Mouse (Mus musculus): ENCODE results near the gene Rcn3. TPM values are rescaled to one million over a fixed set of nuclear protein-coding genes. Genes with fewer than 3 reads are reported as not detected.

Gene Rcn3
- polyA plus RNA-seq, 1 experiment from 2014 or later = 339 TPM

DNA sequence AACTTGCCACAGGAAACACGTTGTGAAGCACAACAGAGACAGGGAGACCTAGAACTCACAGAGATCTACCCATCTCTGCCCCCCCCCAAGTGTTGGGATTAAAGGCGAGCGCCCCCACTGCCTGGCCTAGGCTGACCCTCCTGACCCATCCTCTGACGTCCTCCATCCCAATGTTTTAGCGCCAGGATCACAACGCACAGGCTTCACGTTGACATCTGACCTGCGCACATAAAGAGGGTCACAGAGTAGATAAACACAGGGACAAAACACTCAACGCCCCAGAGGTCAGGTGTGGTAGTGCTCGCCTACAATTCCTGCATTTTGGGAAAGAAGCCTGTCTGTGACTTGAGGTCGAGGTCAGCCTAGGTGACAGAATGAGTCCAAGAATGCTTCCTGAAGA, 55.3 kb downstream of the Rcn3 start:
- H3K36me3 ChIP-seq (ENCODE audit: control insufficient read depth, insufficient read depth, low read length) = peaks cover 79% of the 10 kb centered on the region
- no peaks in the 10 kb centered on the region for H3K4me1 ChIP-seq (ENCODE audit: control insufficient read depth, insufficient read depth, low read length)
- no peak overlapping the region for H3K9ac ChIP-seq (ENCODE audit: low read depth, low read length)
- no peak overlapping the region for H3K4me2 ChIP-seq
- WGBS (ENCODE audit: insufficient replicate concordance) = 85% methylated on average over 11 of the region's 11 CpGs
- H3K27me3 ChIP-seq (ENCODE audit: control insufficient read depth, insufficient read depth, low read length) = no peaks in the 10 kb centered on the region
- no peak overlapping the region for H3K27ac ChIP-seq (ENCODE audit: low read depth, low read length)
- no peaks in the 10 kb centered on the region for H3K9me3 ChIP-seq (replicated peaks; ENCODE audit: control insufficient read depth, low read length)
- H3K4me3 ChIP-seq (ENCODE audit: low read depth, low read length) = no peak overlapping the region
- no peak for ATAC-seq (replicated peaks; ENCODE audit: insufficient number of reproducible peaks, low FRiP score, low TSS enrichment)

DNA sequence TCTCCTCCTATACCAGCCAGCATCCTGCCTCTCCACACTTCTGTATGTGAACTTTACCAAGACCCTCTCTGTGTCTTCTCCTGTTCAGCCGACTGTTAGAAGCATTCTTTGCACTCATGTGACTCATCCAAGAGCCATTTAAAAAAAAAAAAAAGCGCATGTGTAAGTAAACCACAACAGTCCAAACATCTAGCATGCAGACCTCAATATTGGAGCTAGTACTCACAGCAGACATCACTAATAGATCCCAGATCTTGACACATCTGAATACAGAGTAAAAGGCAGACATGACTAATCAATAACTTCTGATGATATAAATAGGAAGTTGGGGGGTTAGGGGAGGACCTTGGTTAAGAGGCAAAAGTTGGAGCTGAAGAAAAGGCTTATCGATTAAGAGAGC, 56.4 kb downstream of the Rcn3 start:
- peaks cover 82% of the 10 kb centered on the region for H3K36me3 ChIP-seq (ENCODE audit: control insufficient read depth, insufficient read depth, low read length)
- ATAC-seq (replicated peaks; ENCODE audit: insufficient number of reproducible peaks, low FRiP score, low TSS enrichment) = no peak
- WGBS (ENCODE audit: insufficient replicate concordance) = 82% methylated on average over 3 of the region's 3 CpGs
- H3K4me1 ChIP-seq (ENCODE audit: control insufficient read depth, insufficient read depth, low read length) = no peaks in the 10 kb centered on the region
- no peak overlapping the region for H3K4me3 ChIP-seq (ENCODE audit: low read depth, low read length)
- no peaks in the 10 kb centered on the region for H3K27me3 ChIP-seq (ENCODE audit: control insufficient read depth, insufficient read depth, low read length)
- no peak overlapping the region for H3K4me2 ChIP-seq
- no peaks in the 10 kb centered on the region for H3K9me3 ChIP-seq (replicated peaks; ENCODE audit: control insufficient read depth, low read length)
- H3K9ac ChIP-seq (ENCODE audit: low read depth, low read length) = no peak overlapping the region
- H3K27ac ChIP-seq (ENCODE audit: low read depth, low read length) = no peak overlapping the region

DNA sequence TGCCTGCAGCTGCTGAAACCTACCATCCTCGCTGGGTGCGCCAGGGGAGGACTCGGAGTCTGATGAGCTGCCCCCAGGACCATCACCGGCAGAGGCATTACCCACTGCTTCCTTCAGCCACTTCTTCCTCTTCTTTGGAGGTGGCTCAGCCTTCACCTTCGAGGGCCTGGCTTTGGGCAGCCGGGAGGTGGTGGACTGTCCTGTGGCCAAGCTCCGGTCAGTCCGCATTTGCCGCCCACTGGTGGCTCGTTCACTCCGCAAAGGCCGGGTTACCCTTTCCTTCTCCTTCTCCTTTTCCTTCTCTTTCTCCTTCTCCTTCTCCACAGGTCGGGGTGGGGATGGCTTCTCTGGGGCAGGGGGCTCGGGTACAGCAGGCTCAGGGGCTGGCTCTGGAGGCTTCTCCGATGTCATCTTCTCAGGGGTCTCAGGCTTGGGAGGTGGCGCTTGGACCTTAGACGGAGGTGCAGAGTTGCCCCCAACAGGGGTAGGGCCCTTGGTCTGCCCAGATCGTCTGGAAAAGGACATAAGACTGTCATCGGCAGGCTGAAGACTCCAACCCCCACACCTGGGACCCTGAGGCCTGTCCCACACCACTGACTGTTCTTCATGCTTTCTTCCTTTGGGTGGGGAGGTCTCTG, 58.2 kb downstream of the Rcn3 start:
- ATAC-seq (replicated peaks; ENCODE audit: insufficient number of reproducible peaks, low FRiP score, low TSS enrichment) = no peak
- peaks cover 78% of the 10 kb centered on the region for H3K36me3 ChIP-seq (ENCODE audit: control insufficient read depth, insufficient read depth, low read length)
- no peak overlapping the region for H3K4me2 ChIP-seq
- H3K9me3 ChIP-seq (replicated peaks; ENCODE audit: control insufficient read depth, low read length) = no peaks in the 10 kb centered on the region
- H3K4me1 ChIP-seq (ENCODE audit: control insufficient read depth, insufficient read depth, low read length) = no peaks in the 10 kb centered on the region
- H3K9ac ChIP-seq (ENCODE audit: low read depth, low read length) = no peak overlapping the region
- H3K4me3 ChIP-seq (ENCODE audit: low read depth, low read length) = no peak overlapping the region
- 89% methylated on average over 19 of the region's 19 CpGs for WGBS (ENCODE audit: insufficient replicate concordance)
- H3K27ac ChIP-seq (ENCODE audit: low read depth, low read length) = no peak overlapping the region
- H3K27me3 ChIP-seq (ENCODE audit: control insufficient read depth, insufficient read depth, low read length) = no peaks in the 10 kb centered on the region

MicroRNA genes within 50 kb of the gene (microRNA counts, 519-probe panel; counts per million panel counts)
- microRNA mmu-miR-150 = 32.2 counts per million

Small RNA genes within 50 kb of the gene (microRNA-seq; reads per million reads assigned to microRNA genes)
- 16.1 reads per million, percentile 48 among the genes with 10 or more reads in this experiment for gene Mir150 (ENCODE audit: borderline number of aligned reads)
- 112 reads per million, percentile 65 among the genes with 10 or more reads in this experiment for gene Mir5121 (ENCODE audit: borderline number of aligned reads)

Other genes with a start within 250 kb of the Rcn3 start
- 38.6 and 53.9 TPM in 2 replicates for gene Akt1s1, start 243.2 kb downstream of the Rcn3 start, polyA plus RNA-seq (2014; fragmentation: Nextera tagmentation; extraction: Ambion mirVana)
- 48.2 and 49.2 TPM in 2 replicates for gene Tbc1d17, start 243.1 kb downstream of the Rcn3 start, polyA plus RNA-seq (2014; fragmentation: Nextera tagmentation; extraction: Ambion mirVana)
- gene Pnkp, start 235.1 kb downstream of the Rcn3 start, polyA plus RNA-seq (2014; fragmentation: Nextera tagmentation; extraction: Ambion mirVana) = 18.9 and 19.2 TPM in 2 replicates
- gene Ptov1, start 222.4 kb downstream of the Rcn3 start, polyA plus RNA-seq (2014; fragmentation: Nextera tagmentation; extraction: Ambion mirVana) = 205 and 218 TPM in 2 replicates
- 47.3 and 51.9 TPM in 2 replicates for gene Med25, start 199.5 kb downstream of the Rcn3 start, polyA plus RNA-seq (2014; fragmentation: Nextera tagmentation; extraction: Ambion mirVana)
- 12.2 and 12.8 TPM in 2 replicates for gene Fuz, start 196.1 kb downstream of the Rcn3 start, polyA plus RNA-seq (2014; fragmentation: Nextera tagmentation; extraction: Ambion mirVana)
- 69.1 and 77.3 TPM in 2 replicates for gene Ap2a1, start 162.7 kb downstream of the Rcn3 start, polyA plus RNA-seq (2014; fragmentation: Nextera tagmentation; extraction: Ambion mirVana)
- not detected in 2 replicates for gene Tsks, start 149.0 kb downstream of the Rcn3 start, polyA plus RNA-seq (2014; fragmentation: Nextera tagmentation; extraction: Ambion mirVana)
- 10.0 and 10.5 TPM in 2 replicates for gene Cpt1c, start 117.4 kb downstream of the Rcn3 start, polyA plus RNA-seq (2014; fragmentation: Nextera tagmentation; extraction: Ambion mirVana)
- gene Prmt1, start 105.7 kb downstream of the Rcn3 start, polyA plus RNA-seq (2014; fragmentation: Nextera tagmentation; extraction: Ambion mirVana) = 179 and 194 TPM in 2 replicates
- gene Irf3, start 94.6 kb downstream of the Rcn3 start, polyA plus RNA-seq (2014; fragmentation: Nextera tagmentation; extraction: Ambion mirVana) = 57.3 and 61.4 TPM in 2 replicates
- 41.0 and 43.2 TPM in 2 replicates for gene Bcl2l12, start 93.5 kb downstream of the Rcn3 start, polyA plus RNA-seq (2014; fragmentation: Nextera tagmentation; extraction: Ambion mirVana)
- gene Scaf1, start 75.9 kb downstream of the Rcn3 start, polyA plus RNA-seq (2014; fragmentation: Nextera tagmentation; extraction: Ambion mirVana) = 37.9 and 42.5 TPM in 2 replicates
- gene Rras, start 74.3 kb downstream of the Rcn3 start, polyA plus RNA-seq (2014; fragmentation: Nextera tagmentation; extraction: Ambion mirVana) = 74.4 and 76.1 TPM in 2 replicates
- 7.9 and 12.1 TPM in 2 replicates for gene Prr12, start 39.3 kb downstream of the Rcn3 start, polyA plus RNA-seq (2014; fragmentation: Nextera tagmentation; extraction: Ambion mirVana)
- 54.2 and 58.9 TPM in 2 replicates for gene Nosip, start 29.8 kb downstream of the Rcn3 start, polyA plus RNA-seq (2014; fragmentation: Nextera tagmentation; extraction: Ambion mirVana)
- gene Prrg2, start 29.5 kb downstream of the Rcn3 start, polyA plus RNA-seq (2014; fragmentation: Nextera tagmentation; extraction: Ambion mirVana) = 11.7 and 13.3 TPM in 2 replicates
- gene Fcgrt, start 11.6 kb upstream of the Rcn3 start, polyA plus RNA-seq (2014; fragmentation: Nextera tagmentation; extraction: Ambion mirVana) = 15.1 and 20.5 TPM in 2 replicates
- 1,168 and 1,305 TPM in 2 replicates for gene Rps11, start 32.2 kb upstream of the Rcn3 start, polyA plus RNA-seq (2014; fragmentation: Nextera tagmentation; extraction: Ambion mirVana)
- gene Rpl13a, start 36.5 kb upstream of the Rcn3 start, polyA plus RNA-seq (2014; fragmentation: Nextera tagmentation; extraction: Ambion mirVana) = 981 and 1,056 TPM in 2 replicates
- gene Gm45713, start 44.0 kb upstream of the Rcn3 start, polyA plus RNA-seq (2014; fragmentation: Nextera tagmentation; extraction: Ambion mirVana) = 0.21 TPM in 2 replicates
- 1.6 and 2.5 TPM in 2 replicates for gene Flt3l, start 44.2 kb upstream of the Rcn3 start, polyA plus RNA-seq (2014; fragmentation: Nextera tagmentation; extraction: Ambion mirVana)
- gene Pih1d1, start 62.1 kb upstream of the Rcn3 start, polyA plus RNA-seq (2014; fragmentation: Nextera tagmentation; extraction: Ambion mirVana) = 99.1 and 99.6 TPM in 2 replicates
- 28.7 and 28.9 TPM in 2 replicates for gene Aldh16a1, start 62.4 kb upstream of the Rcn3 start, polyA plus RNA-seq (2014; fragmentation: Nextera tagmentation; extraction: Ambion mirVana)
- 3.0 and 3.7 TPM in 2 replicates for gene Slc17a7, start 71.7 kb upstream of the Rcn3 start, polyA plus RNA-seq (2014; fragmentation: Nextera tagmentation; extraction: Ambion mirVana)
- not detected in 2 replicates for gene Gfy, start 87.3 kb upstream of the Rcn3 start, polyA plus RNA-seq (2014; fragmentation: Nextera tagmentation; extraction: Ambion mirVana)
- gene Pth2, start 88.8 kb upstream of the Rcn3 start, polyA plus RNA-seq (2014; fragmentation: Nextera tagmentation; extraction: Ambion mirVana) = 0.68 TPM in 1 of 2 replicates, not detected in the other
- 0.39 and 0.70 TPM in 2 replicates for gene Ccdc155, start 112.7 kb upstream of the Rcn3 start, polyA plus RNA-seq (2014; fragmentation: Nextera tagmentation; extraction: Ambion mirVana)
- gene Dkkl1, start 119.9 kb upstream of the Rcn3 start, polyA plus RNA-seq (2014; fragmentation: Nextera tagmentation; extraction: Ambion mirVana) = 1.9 and 2.4 TPM in 2 replicates
- 129 and 131 TPM in 2 replicates for gene Tead2, start 123.5 kb upstream of the Rcn3 start, polyA plus RNA-seq (2014; fragmentation: Nextera tagmentation; extraction: Ambion mirVana)
- 2.1 and 2.2 TPM in 2 replicates for gene Cd37, start 146.9 kb upstream of the Rcn3 start, polyA plus RNA-seq (2014; fragmentation: Nextera tagmentation; extraction: Ambion mirVana)
- gene Slc6a16, start 148.9 kb upstream of the Rcn3 start, polyA plus RNA-seq (2014; fragmentation: Nextera tagmentation; extraction: Ambion mirVana) = 0.32 and 0.47 TPM in 2 replicates
- gene Slc6a21, start 185.3 kb upstream of the Rcn3 start, polyA plus RNA-seq (2014; fragmentation: Nextera tagmentation; extraction: Ambion mirVana) = not detected in 2 replicates
- 7.0 and 9.8 TPM in 2 replicates for gene Trpm4, start 241.6 kb upstream of the Rcn3 start, polyA plus RNA-seq (2014; fragmentation: Nextera tagmentation; extraction: Ambion mirVana)
- gene Hrc, start 243.1 kb upstream of the Rcn3 start, polyA plus RNA-seq (2014; fragmentation: Nextera tagmentation; extraction: Ambion mirVana) = 24.3 and 30.1 TPM in 2 replicates

All from heart, embryonic 11.5 days (tissue).